Mouse (Mus musculus): ENCODE measurements at regions not wholly inside any gene's neighbourhood (a gene's known extent, or its start where the extent isn't known, plus 50 kb on each side); places are given as distances from the start of the nearest gene placed in this dataset.

GRCm38 (mm10) chr9:47387716-47388300, 142.2 kb upstream of the Cadm1 start:
- in situ Hi-C loops (cut with MboI; ENCODE audit: low pct_ligation_motif_present, low pct_unique_long_range_greater_than_20kb, low sequenced_read_pairs), result no loop called here
- Histone ChIP-seq H3K36me3 (replicated peaks in 1 of 2; ENCODE audit: control insufficient read depth in 1 of 2, insufficient read depth in 1 of 2, low read length in 1 of 2) (no peaks in the 10 kb centered on the region), H3K4me2 (ENCODE audit: insufficient read depth, low read depth, poor library complexity, severe bottlenecking) (no peak overlapping the region), H3K79me2 (replicated peaks; ENCODE audit: control insufficient read depth, extremely low read depth, insufficient read depth, poor library complexity, severe bottlenecking) (no peaks in the 10 kb centered on the region), H3K9ac (ENCODE audit: insufficient read depth, low read depth) (no peak overlapping the region), H3K27me3 (replicated peaks) (no peaks in the 10 kb centered on the region), H3K27ac (ENCODE audit: insufficient read depth, low read depth) (no peak overlapping the region), H3K4me1 (ENCODE audit: control insufficient read depth in 1 of 2, insufficient read depth in 2 of 2) (no peaks in the 10 kb centered on the region), H3K9me3 (replicated peaks; ENCODE audit: low read length) (peaks cover 86% of the 10 kb centered on the region), H3K4me3 (replicated peaks in 1 of 3; ENCODE audit: low read depth in 2 of 3, low read length in 2 of 3, poor library complexity in 1 of 3) (no peak overlapping the region)
- DNase-seq (ENCODE audit: extremely low read depth), result no peak
- no peak for TF ChIP-seq IRF4 (IDR thresholded peaks at IDR 0.05; ENCODE audit: low read depth, low read length)
- no peak for TF ChIP-seq E2F4 (IDR thresholded peaks at IDR 0.05; ENCODE audit: insufficient replicate concordance, low read depth, low read length)
- TF ChIP-seq RCOR1 (conservative IDR thresholded peaks at IDR 0.05; ENCODE audit: low read depth, low read length), result no peak
- no peak for TF ChIP-seq ZC3H11A (IDR thresholded peaks at IDR 0.05; ENCODE audit: low read depth, low read length)
- no peak for TF ChIP-seq ZMIZ1 (IDR thresholded peaks at IDR 0.05; ENCODE audit: low read depth, low read length)
- TF ChIP-seq UBTF (IDR thresholded peaks at IDR 0.05; ENCODE audit: low read depth, low read length), result no peak
- TF ChIP-seq MXI1 (IDR thresholded peaks at IDR 0.05; ENCODE audit: low read depth, low read length), result no peak
- no peak for TF ChIP-seq POLR2A (IDR thresholded peaks at IDR 0.05; ENCODE audit: low read depth, low read length)
- TF ChIP-seq CHD2 (IDR thresholded peaks at IDR 0.05; ENCODE audit: low read length), result no peak
- no peak for TF ChIP-seq JUN (IDR thresholded peaks at IDR 0.05; ENCODE audit: insufficient read depth, low read depth, low read length)
- dilution Hi-C loops (cut with MboI; ENCODE audit: extremely low pct_ligation_motif_present, extremely low pct_unique_long_range_greater_than_20kb, low sequenced_read_pairs), result no loop called here

GRCm38 (mm10) chr9:47389901-47390300, 140.1 kb upstream of the Cadm1 start:
- Histone ChIP-seq H3K9me3 (replicated peaks; ENCODE audit: low read length) (peaks cover 93% of the 10 kb centered on the region), H3K36me3 (replicated peaks in 1 of 2; ENCODE audit: control insufficient read depth in 1 of 2, insufficient read depth in 1 of 2, low read length in 1 of 2) (no peaks in the 10 kb centered on the region), H3K79me2 (replicated peaks; ENCODE audit: control insufficient read depth, extremely low read depth, insufficient read depth, poor library complexity, severe bottlenecking) (no peaks in the 10 kb centered on the region), H3K27ac (ENCODE audit: insufficient read depth, low read depth) (no peak overlapping the region), H3K27me3 (replicated peaks) (no peaks in the 10 kb centered on the region), H3K4me3 (replicated peaks in 1 of 3; ENCODE audit: low read depth in 2 of 3, low read length in 2 of 3, poor library complexity in 1 of 3) (no peak overlapping the region), H3K9ac (ENCODE audit: insufficient read depth, low read depth) (no peak overlapping the region), H3K4me1 (ENCODE audit: control insufficient read depth in 1 of 2, insufficient read depth in 2 of 2) (no peaks in the 10 kb centered on the region), H3K4me2 (ENCODE audit: insufficient read depth, low read depth, poor library complexity, severe bottlenecking) (no peak overlapping the region)
- in situ Hi-C loops (cut with MboI; ENCODE audit: low pct_ligation_motif_present, low pct_unique_long_range_greater_than_20kb, low sequenced_read_pairs), result no loop called here
- no peak for DNase-seq (ENCODE audit: extremely low read depth)
- dilution Hi-C loops (cut with MboI; ENCODE audit: extremely low pct_ligation_motif_present, extremely low pct_unique_long_range_greater_than_20kb, low sequenced_read_pairs), result no loop called here
- TF ChIP-seq SIN3A (IDR thresholded peaks at IDR 0.05; ENCODE audit: low read length) (no peak), MAFK (IDR thresholded peaks at IDR 0.05; ENCODE audit: insufficient replicate concordance, low read length) (no peak), ETS1 (conservative IDR thresholded peaks at IDR 0.05; ENCODE audit: low read depth, low read length) (no peak), USF1 (IDR thresholded peaks at IDR 0.05; ENCODE audit: low read depth, low read length) (no peak), NRF1 (IDR thresholded peaks at IDR 0.05; ENCODE audit: low read depth, low read length) (no peak), TCF12 (IDR thresholded peaks at IDR 0.05; ENCODE audit: low read depth, low read length) (no peak), POLR2A (IDR thresholded peaks at IDR 0.05; ENCODE audit: low read depth, low read length) (no peak), POLR2AphosphoS2 (IDR thresholded peaks at IDR 0.05; ENCODE audit: low read depth, low read length) (no peak), GABPA (IDR thresholded peaks at IDR 0.05; ENCODE audit: insufficient replicate concordance, low read depth, low read length) (no peak), MXI1 (IDR thresholded peaks at IDR 0.05; ENCODE audit: low read depth, low read length) (no peak), E2F4 (IDR thresholded peaks at IDR 0.05; ENCODE audit: insufficient replicate concordance, low read depth, low read length) (no peak), JUN (IDR thresholded peaks at IDR 0.05; ENCODE audit: insufficient read depth, low read depth, low read length) (no peak), CHD1 (IDR thresholded peaks at IDR 0.05; ENCODE audit: low read depth, low read length) (no peak), BHLHE40 (IDR thresholded peaks at IDR 0.05; ENCODE audit: low read depth, low read length) (no peak), RAD21 (IDR thresholded peaks at IDR 0.05; ENCODE audit: low read depth, low read length) (no peak)
